Mouse (Mus musculus): ENCODE measurements at regions not wholly inside any gene's neighbourhood (a gene's known extent, or its start where the extent isn't known, plus 50 kb on each side); places are given as distances from the start of the nearest gene placed in this dataset.

DNA sequence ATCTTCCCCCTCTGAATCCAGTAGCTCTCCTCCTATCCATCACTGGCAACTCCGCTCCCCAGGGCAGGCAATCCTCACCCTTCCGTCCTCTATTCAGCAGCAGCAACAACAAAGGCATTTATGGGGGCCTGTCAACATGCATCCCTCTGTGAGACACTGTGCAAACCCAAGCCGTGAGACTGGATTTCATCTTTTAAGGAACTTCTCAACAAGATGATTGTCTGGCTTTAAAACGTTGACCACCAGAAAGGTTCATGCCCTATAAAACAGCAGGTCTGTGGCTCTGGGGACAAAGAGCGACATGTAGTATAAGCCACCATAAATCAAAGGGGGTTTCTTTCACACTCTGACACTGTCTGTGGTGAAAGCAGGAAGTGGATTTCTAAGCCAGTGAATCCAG is 171.4 kb downstream of the Sox4 start:
- TF ChIP-seq CTCF (IDR thresholded peaks at IDR 0.05; ENCODE audit: insufficient read depth, low read depth, low read length) (no peak), POLR2A (IDR thresholded peaks at IDR 0.05; ENCODE audit: insufficient read depth, low read depth, low read length) (no peak)

Measured in olfactory bulb, adult 2 months (tissue).